Mouse (Mus musculus) cerebellum, adult 2 months (tissue): Measurements from ENCODE around the gene Igsf21.

Experiments used
- CTCF ChIP-seq: fragments of 200-500 bp; IDR thresholded peaks from 2 replicates; pipeline ENCODE4 v1.5.1; 2011; ENCODE audit warnings: low read depth, mild to moderate bottlenecking, control low read depth, low read length, moderate library complexity, borderline replicate concordance; ENCODE audit not compliant: insufficient read depth
- POLR2A ChIP-seq: fragments of 200-500 bp; IDR thresholded peaks from 2 replicates; pipeline ENCODE4 v1.6.1; 2011; ENCODE audit warnings: low read length, control low read depth, borderline replicate concordance; ENCODE audit not compliant: insufficient read depth

GRCm38 (mm10) chr4:140002069-140002468, 244.5 kb downstream of the Igsf21 start:
- no peak for TF ChIP-seq CTCF
- TF ChIP-seq POLR2A, result no peak
